Mouse (Mus musculus): Measurements from ENCODE around the gene Rab40b.
A peak's percentile ranks its signal among the peaks of the same experiment; 100 is the strongest.

Gene Rab40b

GRCm38 (mm10) chr11:121387750-121388553, at the start of gene Rab40b:
Rab40b (minus strand) TSS chr11:121388251.
- DNase-seq (ENCODE audit: low spot score) = peak; percentile 45

- DNase-seq (ENCODE audit: low spot score) = no peak
These were observed 49.2 kb upstream of the Rab40b start for GRCm38 (mm10) chr11:121437236-121437635.

- peak; percentile 83 for DNase-seq (ENCODE audit: low spot score)
These were observed 46.4 kb upstream of the Rab40b start, which contains the start of gene Fn3k for GRCm38 (mm10) chr11:121434156-121435155. Fn3k (plus strand) TSS chr11:121434913.

GRCm38 (mm10) chr11:121433397-121433796, 45.3 kb upstream of the Rab40b start:
- DNase-seq (ENCODE audit: low spot score) = peak; percentile 72

- DNase-seq (ENCODE audit: low spot score) = no peak
These were observed 33.6 kb upstream of the Rab40b start for GRCm38 (mm10) chr11:121421553-121422173.

- DNase-seq (ENCODE audit: low spot score) = peak; percentile 97
These were observed 32.9 kb upstream of the Rab40b start, which contains the start of gene Fn3krp for GRCm38 (mm10) chr11:121420830-121421552. Fn3krp (plus strand) TSS chr11:121421401.

GRCm38 (mm10) chr11:121420379-121420778, 32.3 kb upstream of the Rab40b start:
- DNase-seq (ENCODE audit: low spot score) = no peak

GRCm38 (mm10) chr11:121418932-121419331, 30.9 kb upstream of the Rab40b start:
- DNase-seq (ENCODE audit: low spot score) = no peak

GRCm38 (mm10) chr11:121417971-121418370, 29.9 kb upstream of the Rab40b start:
- DNase-seq (ENCODE audit: low spot score) = no peak

GRCm38 (mm10) chr11:121415351-121415750, 27.3 kb upstream of the Rab40b start:
- DNase-seq (ENCODE audit: low spot score) = no peak

- no peak for DNase-seq (ENCODE audit: low spot score)
These were observed 26.7 kb upstream of the Rab40b start for GRCm38 (mm10) chr11:121414762-121415161.

- no peak for DNase-seq (ENCODE audit: low spot score)
These were observed 19.5 kb upstream of the Rab40b start for GRCm38 (mm10) chr11:121407366-121408155.

GRCm38 (mm10) chr11:121392405-121392804, 4.4 kb upstream of the Rab40b start:
- DNase-seq (ENCODE audit: low spot score) = no peak

GRCm38 (mm10) chr11:121390793-121391192, 2.7 kb upstream of the Rab40b start:
- no peak for DNase-seq (ENCODE audit: low spot score)

GRCm38 (mm10) chr11:121388554-121388945, 499 bp upstream of the Rab40b start:
- DNase-seq (ENCODE audit: low spot score) = no peak

- no peak for DNase-seq (ENCODE audit: low spot score)
These were observed 7.8 kb downstream of the Rab40b start for GRCm38 (mm10) chr11:121380294-121380693.

GRCm38 (mm10) chr11:121378644-121379043, 9.4 kb downstream of the Rab40b start:
- DNase-seq (ENCODE audit: low spot score) = no peak

GRCm38 (mm10) chr11:121373305-121373704, 14.7 kb downstream of the Rab40b start:
- DNase-seq (ENCODE audit: low spot score) = no peak

- no peak for DNase-seq (ENCODE audit: low spot score)
These were observed 17.6 kb downstream of the Rab40b start for GRCm38 (mm10) chr11:121370337-121370994.

GRCm38 (mm10) chr11:121369622-121370021, 18.4 kb downstream of the Rab40b start:
- DNase-seq (ENCODE audit: low spot score) = peak; percentile 60
